Mouse (Mus musculus): ENCODE results near the gene Srsf2.
"Not testable (repeated sequence)": the region's sequence is repeated elsewhere in the genome, so short reads cannot be mapped to it uniquely, and the experiment has no call there.

Gene Srsf2

DNA sequence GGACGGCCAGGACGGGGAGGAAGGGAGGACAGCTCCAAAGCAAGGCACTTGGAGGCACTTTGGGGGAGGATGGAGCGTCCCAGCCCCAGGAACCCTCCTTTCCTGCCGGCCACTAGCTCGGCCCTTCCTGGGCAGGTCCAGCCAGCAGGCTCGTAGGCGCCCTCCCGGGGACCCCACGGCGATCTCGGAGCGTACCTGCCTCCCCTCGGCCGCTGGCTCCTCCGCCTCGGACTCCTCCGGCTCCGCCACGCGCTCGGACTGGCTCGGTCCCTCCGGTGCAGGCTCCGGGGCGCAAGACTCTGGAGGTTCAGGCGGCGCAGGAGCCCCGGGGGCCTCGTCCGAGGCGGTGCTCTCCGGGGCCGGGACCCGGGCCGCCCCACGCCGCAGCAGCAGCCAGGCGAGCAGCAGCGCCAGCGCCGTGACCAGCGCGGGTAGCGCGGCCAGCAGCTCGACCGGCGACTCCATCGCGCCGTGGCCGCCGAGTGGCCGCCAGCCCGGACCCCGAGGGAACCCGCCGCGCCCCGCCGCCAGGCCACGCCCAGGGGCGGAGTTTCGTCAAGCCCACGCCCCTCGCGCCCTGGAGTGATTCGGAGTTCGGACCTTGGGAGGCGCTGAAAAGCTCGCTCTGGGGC, 25.2 kb downstream of the Srsf2 start, which contains the start of gene Mxra7:
Mxra7 (minus strand) TSS at position 513 of the 632 bp plus-strand sequence.
- peak; percentile 89 for DNase-seq (ENCODE audit: inconsistent ontology term)

DNA sequence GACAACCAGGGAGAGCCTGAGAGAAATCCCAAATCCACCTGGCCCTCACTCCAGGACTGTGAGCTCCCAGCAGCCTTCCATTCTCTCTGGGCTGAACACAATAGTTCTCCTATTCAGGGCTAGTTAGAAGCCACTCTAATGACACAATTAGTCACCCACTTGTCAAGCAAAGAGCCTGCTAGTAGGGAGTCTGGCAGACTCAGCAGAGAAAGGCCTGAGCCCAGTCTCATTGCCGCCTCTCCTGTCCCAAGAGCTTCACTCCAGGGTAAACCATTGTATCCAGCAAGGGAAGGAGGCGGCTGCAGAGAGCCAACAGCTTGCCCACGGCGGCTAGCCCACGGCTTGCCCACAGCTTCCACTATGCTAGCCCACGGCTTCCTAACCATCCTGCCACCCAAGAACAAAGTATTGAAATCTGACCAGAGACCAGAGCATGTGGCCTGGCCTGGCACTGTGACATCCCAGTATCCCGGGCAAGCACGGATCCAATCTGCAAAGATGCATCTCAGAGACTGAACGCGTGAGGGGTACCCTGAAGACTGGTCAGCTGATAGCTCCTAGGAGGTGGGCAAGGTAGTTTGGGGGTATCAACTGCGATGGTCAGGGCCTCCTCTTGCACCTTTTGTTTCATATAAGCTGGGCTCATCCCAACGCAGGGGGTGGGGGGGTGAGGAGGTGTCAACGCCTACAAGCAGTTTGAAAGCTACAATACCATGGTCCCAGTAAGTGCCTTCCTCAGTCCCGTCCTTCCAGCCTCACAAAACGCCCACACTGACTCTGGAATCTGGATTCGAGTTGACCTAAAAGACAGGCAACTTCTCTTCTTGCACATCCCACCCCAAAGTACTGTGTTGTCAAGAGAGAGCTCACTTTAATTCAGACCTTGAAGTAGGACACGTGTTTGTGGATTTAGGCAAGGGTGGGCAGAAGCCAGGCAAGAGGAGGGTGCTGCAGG, 26.1 kb downstream of the Srsf2 start:
- peak; percentile 78 for DNase-seq (ENCODE audit: inconsistent ontology term)

DNA sequence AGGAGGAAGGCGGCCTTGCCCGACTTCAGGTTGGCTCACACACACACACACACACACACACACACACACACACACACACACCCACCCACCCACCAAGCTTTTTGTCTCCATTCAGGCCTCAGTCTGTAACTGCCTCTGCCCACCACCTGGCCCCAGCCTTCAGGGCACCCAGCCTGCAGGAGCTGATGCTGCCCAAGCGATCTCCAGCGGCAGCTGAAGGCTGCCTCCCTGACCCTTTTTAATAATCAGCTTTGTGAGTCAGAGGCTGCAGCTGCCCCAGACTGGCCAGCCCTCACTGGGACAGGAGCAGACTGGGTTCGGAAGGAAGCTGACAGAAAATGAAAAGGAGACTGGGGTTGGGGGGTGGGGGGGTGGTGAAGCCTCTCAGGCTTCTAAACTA, 27.7 kb downstream of the Srsf2 start:
- peak; percentile 87 for DNase-seq (ENCODE audit: inconsistent ontology term)

DNA sequence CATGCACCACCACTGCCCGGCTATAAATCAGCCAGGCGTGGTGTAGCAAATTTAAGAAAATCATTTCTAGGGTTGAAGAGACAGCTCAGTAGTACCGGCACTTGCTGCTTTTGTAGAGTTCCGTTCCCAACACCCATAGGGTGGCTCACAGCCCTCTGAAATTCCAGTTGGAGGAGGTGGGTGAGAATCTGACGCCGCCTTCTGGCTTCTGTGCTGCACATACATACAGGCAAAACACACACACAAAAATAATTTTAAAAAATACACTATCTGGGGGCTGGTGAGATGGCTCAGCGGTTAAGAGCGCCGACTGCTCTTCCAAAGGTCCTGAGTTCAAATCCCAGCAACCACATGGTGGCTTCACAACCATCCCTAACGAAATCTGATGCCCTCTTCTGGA, 29.0 kb downstream of the Srsf2 start:
- not testable (repeated sequence) for DNase-seq (ENCODE audit: inconsistent ontology term)

DNA sequence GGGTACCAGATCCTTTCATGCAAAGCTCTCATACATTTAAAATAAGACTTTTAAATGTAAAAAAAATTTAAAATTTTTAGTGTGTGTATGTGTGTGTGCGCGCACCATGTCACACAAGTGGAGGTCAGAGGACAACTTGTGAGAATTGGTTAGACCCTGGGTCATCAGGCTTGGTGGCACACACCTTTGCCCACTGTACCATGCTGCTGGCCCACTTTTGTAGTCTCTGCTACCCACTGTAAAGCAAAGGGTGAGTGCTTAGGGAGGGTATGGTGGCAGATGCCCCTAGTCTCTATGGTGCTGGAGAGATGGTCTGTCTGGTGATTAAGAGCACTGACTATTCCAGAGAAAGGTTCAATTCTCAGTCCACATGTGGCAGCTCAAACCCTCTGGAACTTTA, 29.6 kb downstream of the Srsf2 start:
- no peak for DNase-seq (ENCODE audit: inconsistent ontology term)

DNA sequence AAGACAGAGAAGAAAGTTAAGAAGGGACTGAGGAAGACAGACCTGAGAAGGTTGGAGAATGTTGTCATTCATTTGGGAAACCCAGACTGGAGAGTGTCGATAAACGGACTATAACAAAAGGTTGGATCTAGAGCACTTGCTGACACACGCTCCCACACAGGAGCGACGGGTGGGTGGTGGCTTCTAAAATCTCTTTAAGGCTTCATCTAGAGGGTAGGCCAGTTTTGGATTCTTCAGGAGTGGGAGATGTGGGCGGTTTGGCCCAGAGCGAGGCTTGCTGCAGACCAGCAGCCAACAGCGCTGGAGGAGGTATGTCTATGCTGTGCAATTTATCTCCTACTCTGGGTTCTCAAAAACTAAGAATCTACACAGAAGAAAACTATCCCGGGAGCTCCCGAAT, 30.3 kb downstream of the Srsf2 start:
- no peak for DNase-seq (ENCODE audit: inconsistent ontology term)

DNA sequence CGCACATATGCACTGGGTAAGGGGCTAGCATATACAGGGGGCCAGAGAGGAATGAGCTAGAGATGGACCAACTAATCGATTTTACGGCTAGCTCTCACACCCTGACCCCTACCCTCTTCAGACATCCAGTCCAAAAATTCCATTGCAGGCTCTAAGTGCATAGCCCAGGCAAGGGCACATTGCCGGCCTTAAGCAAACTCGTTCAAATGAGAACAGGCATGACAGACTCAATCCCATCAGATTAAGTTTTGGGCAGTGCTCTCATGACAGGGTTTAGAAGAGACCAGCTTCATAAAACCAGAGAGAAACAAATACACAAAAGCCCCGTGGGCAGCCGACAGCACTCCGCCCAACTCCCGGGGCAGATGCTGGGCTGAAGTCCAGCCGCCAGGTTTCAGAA, 30.7 kb downstream of the Srsf2 start:
- peak; percentile 55 for DNase-seq (ENCODE audit: inconsistent ontology term)

DNA sequence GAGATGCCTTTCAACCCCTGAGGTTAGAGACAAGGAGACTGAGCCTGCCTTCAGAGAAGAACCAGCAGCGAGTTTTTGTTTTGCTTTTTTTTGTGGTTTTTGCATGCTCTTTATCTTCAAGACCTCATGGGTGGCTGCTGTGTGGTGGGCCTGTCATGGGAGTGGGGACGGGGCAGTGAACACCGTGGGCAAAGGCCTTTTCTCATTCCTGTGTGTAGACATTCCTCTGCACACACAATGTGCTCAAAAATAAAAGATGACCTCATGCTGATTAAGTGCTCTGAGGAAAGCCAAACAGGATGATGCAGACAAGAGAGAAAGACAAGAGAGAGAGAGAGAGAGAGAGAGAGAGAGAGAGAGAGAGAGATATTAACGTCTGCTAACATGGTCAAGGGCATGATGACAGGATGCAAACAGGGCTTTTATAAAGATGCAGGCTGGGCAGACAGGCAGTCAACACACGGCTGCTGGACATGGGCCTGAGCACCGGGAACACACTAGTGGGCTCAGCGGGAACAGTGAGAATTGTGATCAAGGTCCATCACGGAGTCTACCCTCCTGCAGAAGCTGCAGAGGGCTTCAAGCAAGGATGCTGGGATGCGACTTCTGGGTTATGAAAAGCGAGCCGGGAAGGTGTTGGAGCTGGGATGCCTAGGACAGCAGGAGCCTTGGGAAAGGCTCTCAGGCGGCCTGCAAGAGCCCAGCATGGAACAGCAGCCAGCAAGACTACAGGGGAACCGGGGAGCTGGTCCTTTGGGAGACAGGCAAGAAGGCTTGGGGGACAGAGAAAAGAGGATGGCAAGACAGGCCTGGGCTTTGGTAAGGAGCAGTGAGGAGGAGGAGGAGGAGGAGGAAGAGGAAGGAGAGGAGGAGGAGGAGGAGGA, 31.6 kb downstream of the Srsf2 start:
- peak; percentile 95 for DNase-seq (ENCODE audit: inconsistent ontology term)

DNA sequence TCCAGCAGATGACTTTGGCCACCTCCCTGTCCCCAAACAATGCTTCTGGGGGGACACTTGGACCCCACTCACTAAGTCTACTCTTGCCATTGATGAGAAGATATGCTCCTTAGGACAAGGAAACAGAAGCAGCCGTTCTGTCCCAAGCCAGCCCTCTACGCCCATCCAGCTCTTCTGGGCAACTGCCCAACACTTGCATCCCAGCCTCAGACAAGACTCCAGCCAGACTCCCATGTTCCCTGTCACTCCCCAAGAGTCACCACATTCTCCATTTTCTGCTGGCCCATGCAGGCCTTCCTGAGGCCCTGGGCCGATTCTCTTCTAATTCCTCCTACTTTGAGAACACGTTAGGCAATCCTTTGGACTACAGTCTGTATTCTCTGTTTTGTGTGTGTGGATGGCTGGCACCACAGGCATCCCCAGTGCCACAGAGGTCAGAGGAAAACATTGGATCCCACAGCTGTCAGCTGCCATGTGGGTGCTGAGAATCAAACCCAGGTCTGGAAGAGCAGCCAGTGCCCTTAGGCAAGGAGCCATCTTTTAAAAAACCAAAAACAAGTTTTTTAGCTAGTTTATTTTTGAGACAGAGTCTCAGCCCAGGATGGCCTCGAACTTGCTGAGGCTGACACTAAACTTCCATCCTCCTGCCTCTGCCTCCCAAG, 32.8 kb downstream of the Srsf2 start:
- DNase-seq (ENCODE audit: inconsistent ontology term): peak; percentile 75

DNA sequence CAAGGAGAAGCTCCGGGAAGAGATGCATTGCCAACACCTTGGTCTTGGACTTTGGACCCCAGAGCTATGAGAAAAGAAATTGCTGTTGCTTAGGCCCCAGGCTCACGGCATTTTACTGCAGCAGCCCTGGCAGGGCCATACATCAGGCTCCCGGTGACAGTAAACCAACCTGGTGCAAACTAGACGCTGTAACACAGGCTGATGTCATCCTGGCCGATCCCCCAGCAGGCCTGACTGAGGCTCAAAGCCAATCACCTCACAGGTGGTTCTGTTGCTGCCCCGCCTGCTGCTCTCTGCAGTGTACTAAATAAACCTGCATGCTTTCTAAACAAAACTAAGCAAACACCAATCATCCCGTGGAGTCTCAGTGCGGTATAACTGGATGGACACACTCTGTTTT, 34.2 kb downstream of the Srsf2 start:
- DNase-seq (ENCODE audit: inconsistent ontology term): no peak

DNA sequence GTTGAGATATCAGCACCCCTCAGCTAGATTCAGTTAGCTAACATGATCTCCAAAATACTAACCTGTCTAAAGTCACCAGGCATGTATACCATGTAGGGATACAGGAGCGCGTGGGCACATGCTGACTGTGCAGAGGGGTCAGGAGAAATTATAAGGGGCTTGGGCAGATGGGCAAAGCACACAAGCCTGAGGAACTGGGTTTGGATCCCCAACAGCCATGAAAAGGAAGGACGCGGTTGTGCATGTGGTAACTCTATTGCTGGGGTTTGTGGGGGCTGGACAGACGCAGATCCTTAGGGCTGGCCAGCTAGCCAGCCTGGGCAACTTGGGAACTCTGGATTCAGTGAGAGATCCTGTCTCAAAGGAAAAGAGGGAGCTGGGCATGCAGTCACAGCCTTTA, 35.3 kb downstream of the Srsf2 start:
- DNase-seq (ENCODE audit: inconsistent ontology term): no peak

DNA sequence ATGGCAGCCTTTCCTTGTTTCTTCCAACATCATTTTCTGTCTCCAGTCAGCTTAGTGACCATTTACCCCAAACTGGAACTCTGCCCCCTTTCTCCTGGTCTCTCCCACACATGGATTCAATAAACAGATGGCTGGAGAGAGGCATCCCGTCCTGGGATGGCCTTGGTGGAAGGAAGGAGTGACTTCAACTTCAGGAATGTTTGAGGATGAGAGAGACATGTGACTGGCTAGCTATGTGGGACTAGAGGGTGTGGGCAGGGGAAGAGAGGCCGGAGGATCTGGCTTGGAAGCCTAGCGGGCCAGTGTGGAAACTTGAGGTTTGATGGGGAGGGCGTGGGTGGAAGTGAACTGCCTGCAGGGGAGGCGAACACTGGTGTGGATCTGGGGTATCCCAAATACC, 36.1 kb downstream of the Srsf2 start:
- peak; percentile 98 for DNase-seq (ENCODE audit: inconsistent ontology term)

DNA sequence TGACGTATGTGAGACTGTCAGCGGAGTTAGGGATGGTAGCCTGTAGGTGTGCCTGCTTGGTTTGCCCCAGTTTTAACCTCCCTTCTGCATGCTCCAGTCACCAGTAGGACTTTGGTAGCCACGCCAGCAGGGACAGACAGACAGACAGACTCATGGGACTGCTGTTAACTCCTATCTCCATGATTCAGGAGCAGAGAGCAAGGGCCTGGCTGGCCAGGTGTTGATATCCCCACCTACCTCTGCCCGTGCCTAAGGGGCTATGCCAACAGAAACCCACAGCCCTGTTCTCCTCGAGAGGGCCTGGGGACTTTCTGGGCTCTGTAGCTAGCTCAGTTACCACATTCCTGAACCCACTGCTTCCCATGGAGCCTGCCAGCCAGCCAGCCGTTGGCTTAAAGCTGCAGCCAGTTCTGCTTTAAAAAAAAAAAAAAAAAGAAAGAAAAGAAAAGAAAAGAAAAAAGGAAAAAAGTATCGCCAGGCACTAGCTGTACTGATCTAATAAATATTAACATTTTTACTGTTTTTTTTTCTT, 37.9 kb downstream of the Srsf2 start:
- DNase-seq (ENCODE audit: inconsistent ontology term): no peak

DNA sequence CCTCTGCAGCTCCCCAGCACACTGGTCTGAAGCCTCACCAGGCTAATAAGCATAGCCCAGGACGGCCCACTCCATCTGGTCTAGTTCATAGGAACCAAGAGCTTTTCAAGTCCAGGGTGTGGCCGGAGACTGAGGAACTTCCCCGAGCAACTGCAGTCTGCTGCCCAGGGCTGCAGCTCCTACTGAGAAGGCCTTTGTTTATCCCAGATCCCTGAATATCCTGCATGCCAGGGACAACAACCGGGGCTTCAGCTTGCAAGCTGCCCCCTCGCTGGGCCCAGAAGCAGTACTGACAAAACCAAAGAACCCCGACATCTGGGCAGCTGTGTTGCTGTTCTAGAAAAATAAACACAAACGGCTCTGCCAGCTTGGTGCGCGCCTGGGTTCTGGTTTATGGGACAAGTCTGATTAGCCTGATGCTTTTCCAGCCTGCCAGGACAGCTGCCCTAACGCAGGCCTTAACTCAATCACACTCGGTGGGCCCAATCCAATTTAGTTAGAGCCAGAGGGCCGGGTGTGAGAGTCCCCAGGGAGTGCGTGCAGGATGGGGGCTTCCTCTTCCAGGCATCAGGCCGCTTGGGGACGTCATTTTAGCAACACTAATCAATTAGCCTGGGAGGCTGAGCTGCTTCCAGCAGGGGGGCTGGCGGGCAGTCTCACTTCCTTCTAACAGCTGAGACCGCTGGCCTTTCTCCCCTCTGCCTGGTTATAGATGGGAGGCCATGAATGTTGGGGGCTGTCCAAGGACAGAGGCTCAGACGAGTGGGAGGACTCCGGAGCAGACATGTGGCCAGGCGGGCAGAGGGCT, 38.6 kb downstream of the Srsf2 start:
- peak; percentile 95 for DNase-seq (ENCODE audit: inconsistent ontology term)

DNA sequence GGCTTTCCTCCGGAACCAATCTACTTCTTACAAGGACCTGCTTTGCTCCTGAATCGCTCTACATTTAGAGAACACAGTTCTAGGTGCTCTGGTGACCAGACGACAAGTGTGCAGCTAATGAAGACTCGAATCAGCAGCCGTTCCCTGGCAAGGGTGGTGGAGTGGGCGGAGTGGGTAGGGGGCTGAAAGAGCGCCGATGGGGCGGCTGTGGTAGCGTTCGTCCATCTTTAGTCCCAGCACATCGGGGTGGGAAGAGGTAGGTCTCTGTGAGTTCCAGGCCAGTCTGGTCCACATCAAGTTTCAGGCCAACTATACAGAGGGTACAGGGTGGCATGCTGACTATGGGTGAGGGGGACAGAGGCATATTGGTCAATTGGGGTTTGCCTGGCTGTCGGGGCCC, 39.3 kb downstream of the Srsf2 start:
- DNase-seq (ENCODE audit: inconsistent ontology term): no peak

DNA sequence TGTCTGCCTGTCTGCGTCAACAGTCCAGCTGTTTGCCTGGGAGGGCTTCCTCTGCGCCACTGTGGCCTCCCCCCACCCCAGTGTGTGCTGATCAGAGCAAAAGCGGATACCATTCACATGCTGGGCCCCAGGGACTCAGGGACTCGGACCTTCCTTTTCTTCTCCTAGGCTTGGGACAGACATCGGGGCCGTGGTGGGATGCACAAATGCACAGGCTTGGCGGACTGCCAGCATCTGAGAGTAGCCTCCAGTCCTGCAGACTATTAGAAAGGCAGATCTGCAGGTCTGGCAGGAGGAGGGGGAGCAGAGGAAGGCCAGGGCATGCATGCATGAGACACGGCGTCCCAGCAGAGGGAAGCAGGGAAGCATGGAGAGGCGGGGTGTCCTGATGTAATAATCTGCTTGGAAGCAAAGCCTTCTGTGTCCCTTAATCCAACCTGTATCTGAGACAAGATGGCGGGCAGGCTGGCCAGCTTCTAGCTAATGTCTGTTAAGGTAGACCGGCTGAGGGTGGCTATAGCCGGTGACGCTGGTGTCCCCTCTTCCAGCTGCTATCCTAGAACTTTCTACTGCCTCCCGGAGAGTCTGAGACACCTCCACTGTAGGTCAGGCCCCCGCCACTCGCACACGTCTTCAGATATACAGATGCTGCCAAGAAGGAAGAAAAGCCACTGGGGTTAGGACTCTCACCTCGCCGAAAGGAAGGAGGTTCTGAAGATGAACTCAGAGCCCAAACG, 39.9 kb downstream of the Srsf2 start:
- DNase-seq (ENCODE audit: inconsistent ontology term): peak; percentile 63

DNA sequence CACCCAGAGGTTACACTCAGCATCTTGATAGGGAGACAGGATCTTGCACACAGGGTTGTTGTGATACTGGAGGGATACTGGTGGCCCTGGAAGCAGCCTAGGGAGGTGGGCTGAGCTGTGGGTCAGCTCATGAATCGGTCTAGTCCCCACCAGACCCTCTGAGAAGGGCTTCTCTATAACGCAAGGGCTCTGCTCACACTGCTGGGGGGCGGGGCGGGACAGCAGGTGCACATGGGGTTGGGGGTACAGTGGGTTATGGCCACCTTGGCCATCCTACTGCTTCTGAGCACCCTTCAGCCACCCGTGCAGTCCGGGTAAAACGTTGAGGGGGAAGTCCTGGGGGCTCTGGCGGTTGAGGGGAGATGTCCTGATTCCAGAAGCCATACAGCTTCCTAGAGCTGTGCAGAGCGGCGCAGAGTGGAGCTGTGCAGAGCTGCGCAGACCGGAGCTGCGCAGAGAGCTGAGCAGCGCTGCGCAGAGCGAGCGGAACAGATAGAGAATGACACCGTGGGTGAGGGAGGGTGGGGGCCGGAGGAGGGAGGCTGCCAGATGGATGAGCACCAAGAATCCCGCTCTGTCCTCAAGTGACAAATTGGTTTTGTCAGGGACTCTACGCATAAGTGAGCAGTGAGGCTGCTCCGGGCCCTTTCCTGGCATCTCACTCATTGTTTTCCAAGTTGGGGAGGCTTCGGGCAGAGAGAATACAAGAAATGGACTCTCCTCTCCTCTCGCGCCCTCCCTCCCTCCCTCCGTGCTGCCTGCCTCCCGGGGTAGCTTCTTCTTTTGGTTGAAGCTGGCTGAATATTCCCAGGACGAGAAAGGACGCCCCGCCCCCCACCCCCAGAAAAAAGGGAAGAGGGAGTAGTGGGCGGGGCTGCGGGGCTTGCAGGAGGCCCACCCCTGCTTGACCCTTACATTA, 41.7 kb downstream of the Srsf2 start:
- DNase-seq (ENCODE audit: inconsistent ontology term): peak; percentile 99

DNA sequence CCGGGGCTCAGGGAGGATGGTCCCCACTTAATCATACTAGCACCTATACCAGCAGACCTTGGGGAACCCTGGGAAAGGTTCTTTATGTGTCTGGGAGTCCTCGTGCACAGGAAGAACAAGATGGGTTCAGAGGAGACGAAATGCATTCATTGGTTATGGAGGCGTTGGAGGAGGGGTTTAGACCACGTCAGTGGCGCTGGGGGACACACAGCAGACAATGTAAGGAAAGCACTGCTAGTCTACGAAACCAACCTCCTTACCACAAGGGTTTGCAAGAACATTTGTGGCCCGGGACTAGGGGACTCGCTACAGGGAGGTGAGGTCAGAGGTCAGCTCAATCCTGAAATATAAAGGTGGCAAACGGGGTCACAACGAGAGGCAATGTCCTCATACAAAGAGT, 42.4 kb downstream of the Srsf2 start:
- DNase-seq (ENCODE audit: inconsistent ontology term): no peak

DNA sequence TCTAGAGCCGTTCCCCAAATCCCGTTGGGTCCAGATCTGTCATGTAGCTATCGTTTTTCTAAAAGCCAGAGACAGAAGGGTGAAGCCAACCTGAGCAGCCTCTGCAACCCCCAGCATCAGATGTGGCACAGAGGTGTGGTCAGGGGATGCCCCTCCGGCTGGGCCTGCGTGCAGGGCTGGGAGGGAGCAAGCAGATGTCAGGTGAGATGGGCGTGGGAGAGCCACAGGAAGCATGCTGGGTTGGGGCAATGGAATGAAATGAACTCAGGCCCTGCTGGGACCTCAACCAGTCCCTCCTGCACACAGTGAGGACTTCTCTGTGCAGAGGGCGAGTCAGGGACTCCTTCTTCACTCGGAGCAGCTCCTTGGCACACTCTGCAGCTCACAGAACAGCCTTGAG, 43.4 kb downstream of the Srsf2 start:
- DNase-seq (ENCODE audit: inconsistent ontology term): peak; percentile 33
